Mouse (Mus musculus) testis, adult 2 months (tissue): Measurements from ENCODE around the gene Prkn. TPM values are rescaled to one million over a fixed set of nuclear protein-coding genes. Genes with fewer than 3 reads are reported as not detected.
A peak's percentile ranks its signal among the peaks of the same experiment; 100 is the strongest.

Source experiments
- H3K27ac ChIP-seq: fragments of 200-500 bp; 2 replicates; pipeline ENCODE4 v1.5.1; 2012; ENCODE audit warnings: low read depth, low read length; ENCODE audit not compliant: control insufficient read depth, insufficient read depth
- H3K27me3 ChIP-seq: fragments of 200-500 bp; 2 replicates; pipeline ENCODE4 v1.6.1; 2012; ENCODE audit warnings: mild to moderate bottlenecking, low read length, moderate library complexity; ENCODE audit not compliant: control insufficient read depth, insufficient read depth
- H3K36me3 ChIP-seq: fragments of 200-500 bp; 2 replicates; pipeline ENCODE4 v1.6.1; 2012; ENCODE audit warnings: mild to moderate bottlenecking, low read length; ENCODE audit not compliant: control insufficient read depth, insufficient read depth
- H3K4me1 ChIP-seq: fragments of 200-500 bp; 2 replicates; pipeline ENCODE4 v1.6.1; 2012; ENCODE audit warnings: low read length; ENCODE audit not compliant: control insufficient read depth, insufficient read depth
- H3K4me3 ChIP-seq: fragments of 200-500 bp; 2 replicates; pipeline ENCODE4 v1.5.1; 2012; ENCODE audit warnings: low read depth, mild to moderate bottlenecking, low read length, moderate library complexity, mixed read lengths; ENCODE audit not compliant: control insufficient read depth
- CTCF ChIP-seq: fragments of 200-500 bp; IDR thresholded peaks from 2 replicates; pipeline ENCODE4 v1.5.1; 2012; ENCODE audit warnings: low read depth, mild to moderate bottlenecking, inconsistent platforms, low read length, moderate library complexity; ENCODE audit not compliant: control insufficient read depth, insufficient read depth, insufficient replicate concordance
- POLR2A ChIP-seq: fragments of 200-500 bp; IDR thresholded peaks from 2 replicates; pipeline ENCODE4 v1.6.1; 2012; ENCODE audit warnings: low read depth, mild to moderate bottlenecking, inconsistent platforms, low read length, moderate library complexity; ENCODE audit not compliant: control insufficient read depth
- polyA plus RNA-seq: library from polyadenylated mRNA; depleted of rRNA; stranded (reverse); fragments of >200 nt; gene quantifications from 2 replicates; pipeline ENCODE4 v1.2.3, GENCODE M21; 2012; rRNA removed

Gene Prkn
- polyA plus RNA-seq = 13.2 and 13.7 TPM in 2 replicates

DNA sequence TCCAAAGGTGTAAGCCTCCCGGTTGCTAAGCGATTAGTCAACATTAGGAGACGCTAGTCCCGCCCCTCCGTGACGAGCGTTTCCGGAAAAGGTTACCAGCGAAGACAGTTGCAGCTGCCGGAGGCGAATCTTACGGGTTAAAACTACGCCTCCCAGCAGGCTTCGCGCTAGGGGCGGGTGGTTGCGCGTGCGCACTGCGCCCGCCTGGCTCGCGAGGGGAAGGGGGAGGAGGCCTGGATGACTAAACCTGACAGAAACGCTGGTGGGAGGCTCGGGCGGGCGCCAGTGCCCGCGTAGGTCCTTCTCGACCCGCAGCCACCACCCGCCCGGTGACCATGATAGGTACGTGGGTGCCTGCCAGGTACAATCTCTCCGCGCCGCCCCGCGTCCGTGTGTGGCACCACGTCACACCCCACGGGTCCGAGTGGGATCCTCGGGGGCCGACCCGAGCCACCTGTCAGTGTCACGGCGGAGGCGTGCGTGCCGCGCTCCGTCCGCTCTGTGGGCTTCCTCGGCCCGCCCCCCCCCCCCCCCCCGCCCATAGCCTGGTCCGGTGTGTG is at the start of gene Prkn, which contains the start of gene Pacrg:
Gene Prkn, plus strand, starts transcription at position 237 of the 560 bp plus-strand sequence.
Gene Pacrg, minus strand, starts transcription at position 164 of the 560 bp plus-strand sequence.
- peaks cover 2% of the 10 kb centered on the region for H3K4me1 ChIP-seq
- H3K27me3 ChIP-seq = no peaks in the 10 kb centered on the region
- peak within 1 kb of the TSS; percentile 82 for H3K4me3 ChIP-seq
- H3K27ac ChIP-seq = peak within 1 kb of the TSS; percentile 80
- no peaks in the 10 kb centered on the region for H3K36me3 ChIP-seq
- peak; percentile 79 for TF ChIP-seq POLR2A
- no peak for TF ChIP-seq CTCF

DNA sequence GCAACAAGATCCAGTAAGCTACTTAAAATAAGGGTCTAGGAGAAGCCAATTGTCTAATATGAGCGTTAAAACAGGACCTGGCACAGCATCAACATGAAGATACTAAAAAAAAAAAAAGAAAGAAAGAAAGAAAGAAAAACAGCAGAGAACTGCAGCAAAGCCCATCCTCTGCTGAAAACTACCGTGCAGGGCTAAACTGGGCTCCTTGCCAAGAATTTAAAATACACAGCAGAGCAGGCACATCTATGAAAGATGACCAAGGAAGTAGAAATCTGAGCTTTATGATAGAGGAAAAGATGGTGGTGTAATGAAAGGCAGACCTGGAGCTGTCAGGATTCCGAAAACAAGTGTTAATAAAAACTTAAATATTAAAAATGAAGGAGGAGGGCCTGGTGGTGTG is 48.5 kb upstream of the Prkn start:
- no peaks in the 10 kb centered on the region for H3K4me1 ChIP-seq
- no peak overlapping the region for H3K27ac ChIP-seq
- no peaks in the 10 kb centered on the region for H3K36me3 ChIP-seq
- no peak overlapping the region for H3K4me3 ChIP-seq
- H3K27me3 ChIP-seq = no peaks in the 10 kb centered on the region
- TF ChIP-seq CTCF (no peak), POLR2A (no peak)

DNA sequence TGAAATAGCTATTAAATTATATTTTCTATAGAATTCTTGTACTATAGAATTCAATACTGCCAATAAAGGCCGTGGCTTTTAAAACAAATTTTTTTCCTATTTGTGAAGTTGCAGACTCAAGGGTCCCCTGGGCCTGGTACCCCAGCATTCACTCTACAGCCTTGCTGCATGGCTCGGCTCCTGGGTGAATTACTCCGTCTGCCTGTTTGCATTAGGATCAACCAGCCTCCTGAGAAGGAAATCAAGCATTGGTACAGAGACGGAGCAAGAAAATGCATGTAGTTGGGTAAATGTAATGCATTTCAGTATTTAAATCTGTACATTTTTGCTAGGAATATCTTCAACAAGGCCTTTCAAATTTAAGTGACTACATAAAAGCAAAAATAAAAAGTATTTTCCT is 33.5 kb upstream of the Prkn start:
- Histone ChIP-seq H3K27me3 (no peaks in the 10 kb centered on the region), H3K27ac (no peak overlapping the region), H3K36me3 (no peaks in the 10 kb centered on the region), H3K4me1 (no peaks in the 10 kb centered on the region), H3K4me3 (no peak overlapping the region)
- TF ChIP-seq POLR2A = no peak

DNA sequence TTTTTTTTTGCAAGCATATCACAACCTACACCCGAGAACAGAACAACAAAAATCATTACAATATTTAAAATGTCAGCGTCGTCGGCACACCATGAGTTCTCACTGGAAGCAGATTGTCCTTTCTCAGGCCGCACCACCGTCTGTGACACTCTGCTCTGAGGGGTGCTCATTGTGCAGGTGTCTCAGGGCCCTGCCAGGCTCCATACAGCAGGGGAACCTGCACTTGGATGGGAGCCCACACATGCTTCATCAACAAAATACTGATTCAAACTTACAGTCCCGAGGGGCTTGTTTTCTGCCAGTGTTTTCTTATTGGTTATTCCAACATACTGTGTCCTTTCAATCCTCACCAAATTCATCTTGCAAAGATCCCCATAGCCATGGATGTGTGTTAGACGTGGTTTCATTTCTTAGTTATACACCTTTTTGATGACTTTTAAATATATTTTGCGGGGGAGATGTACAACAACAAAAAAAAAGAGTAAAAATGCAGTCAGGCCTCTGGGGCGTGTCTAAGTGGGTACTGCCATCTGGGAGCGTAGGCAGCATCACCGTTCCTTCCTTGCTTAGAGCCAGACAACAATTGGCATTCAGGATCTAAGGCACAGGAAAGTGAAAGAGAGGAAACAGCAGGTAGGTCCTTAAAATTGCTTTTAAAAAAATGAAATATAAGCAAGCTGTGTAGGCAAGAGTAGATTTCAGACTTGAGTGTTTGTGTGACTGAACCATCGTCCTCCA is 32.8 kb upstream of the Prkn start:
- Histone ChIP-seq H3K36me3 (no peaks in the 10 kb centered on the region), H3K27me3 (no peaks in the 10 kb centered on the region), H3K4me3 (no peak overlapping the region), H3K4me1 (no peaks in the 10 kb centered on the region), H3K27ac (no peak overlapping the region)
- TF ChIP-seq POLR2A (no peak), CTCF (no peak)

DNA sequence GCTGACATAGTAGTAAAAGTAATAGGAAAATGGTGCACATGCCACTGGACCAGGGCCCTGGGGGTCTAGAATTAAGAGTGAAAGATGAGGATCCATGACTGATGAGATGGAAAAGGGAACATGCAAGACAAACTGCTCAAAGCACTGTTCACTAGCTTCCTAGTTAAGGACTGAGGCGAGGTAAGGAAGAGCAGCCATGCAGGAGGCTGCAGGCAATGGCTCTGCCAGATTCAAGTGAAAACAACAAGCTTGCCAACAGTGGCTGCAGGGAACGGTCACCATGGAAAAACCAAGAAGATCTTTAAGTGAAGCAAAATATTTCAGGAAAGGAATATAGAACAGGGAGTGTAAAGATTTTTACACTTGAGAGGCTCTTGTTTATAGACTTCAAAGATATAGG is 31.6 kb upstream of the Prkn start:
- no peak overlapping the region for H3K4me3 ChIP-seq
- TF ChIP-seq POLR2A (no peak), CTCF (no peak)
- H3K27me3 ChIP-seq = no peaks in the 10 kb centered on the region
- H3K4me1 ChIP-seq = no peaks in the 10 kb centered on the region
- H3K27ac ChIP-seq = no peak overlapping the region
- H3K36me3 ChIP-seq = no peaks in the 10 kb centered on the region

DNA sequence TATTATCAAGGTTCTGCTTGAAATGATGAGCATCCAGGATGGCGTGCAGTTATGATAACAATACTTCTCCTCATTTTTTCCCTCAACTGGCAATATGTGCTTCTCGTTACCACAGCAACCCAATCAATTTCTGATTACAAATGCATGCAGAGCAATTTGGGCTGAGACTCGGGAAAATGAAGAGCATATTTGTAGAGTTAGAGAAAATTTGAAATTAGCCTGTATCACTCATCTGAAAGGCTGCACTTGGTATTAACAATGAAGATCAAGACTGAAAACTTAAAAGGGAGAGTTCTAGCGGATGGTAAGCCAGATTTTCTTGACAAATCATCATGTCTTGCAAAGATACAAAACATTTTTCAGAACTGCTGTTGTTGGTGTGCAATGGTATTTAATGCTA is 21.2 kb upstream of the Prkn start:
- H3K27me3 ChIP-seq = no peaks in the 10 kb centered on the region
- TF ChIP-seq CTCF (no peak), POLR2A (no peak)
- no peaks in the 10 kb centered on the region for H3K36me3 ChIP-seq
- no peak overlapping the region for H3K4me3 ChIP-seq
- no peak overlapping the region for H3K27ac ChIP-seq
- no peaks in the 10 kb centered on the region for H3K4me1 ChIP-seq

DNA sequence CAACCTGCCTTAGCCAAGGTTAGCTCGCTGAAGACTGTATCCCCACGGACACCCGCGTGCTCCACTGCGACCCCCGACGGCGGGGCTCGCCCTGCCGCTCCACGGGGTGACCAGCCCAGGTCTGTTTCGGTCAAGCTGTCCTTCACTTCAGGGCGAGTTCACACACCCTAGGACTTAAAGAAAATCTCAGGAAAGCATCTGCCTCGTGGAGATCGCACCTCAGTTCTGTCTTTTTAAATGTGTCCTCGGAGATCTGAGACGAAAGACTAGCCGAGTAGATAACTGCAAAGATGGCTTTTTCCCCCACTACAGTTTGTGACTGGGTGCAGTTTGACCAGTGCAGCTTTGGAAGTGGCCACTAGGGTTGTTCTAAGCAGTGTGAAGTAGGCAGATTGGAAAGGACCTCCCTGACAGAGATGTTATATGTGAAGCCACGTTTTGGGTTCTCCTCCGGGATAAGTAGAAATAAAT is 582 bp downstream of the Prkn start:
- peak overlapping the region; percentile 1; the same call in 1 of the 2 replicates for H3K27ac ChIP-seq
- H3K4me3 ChIP-seq = peak overlapping the region; percentile 82
- peaks cover 2% of the 10 kb centered on the region for H3K4me1 ChIP-seq
- TF ChIP-seq POLR2A = no peak; the same call in 1 of the 2 replicates
- TF ChIP-seq CTCF = no peak
- H3K27me3 ChIP-seq = no peaks in the 10 kb centered on the region
- H3K36me3 ChIP-seq = no peaks in the 10 kb centered on the region
